Comparison of ENCODE assay signal across 16 mouse cellular contexts in genomic region chr3:69438773-69439514, GRCm38 (mm10).
DNase-seq lines count a peak whose midpoint lies in the region; ATAC-seq and TF ChIP-seq lines count a peak whose summit lies in the region.
"Had no signal": no experiment of that assay in that cellular context is flagged by ENCODE, and none has a peak within 500 bp of the region (broad histone marks: within the 10 kb centered on the region; RNA-seq: fewer than 3 reads in every experiment).

No protein-coding gene starts in this region.

- H3K79me2 ChIP-seq in myocyte (ENCODE audit: control insufficient read depth, insufficient read depth), result no peaks in the 10 kb centered on the region

- H3K27ac ChIP-seq in heart, embryonic 10.5 days, result peak overlapping the region; percentile 69
- H3K27ac ChIP-seq: hindbrain, postnatal 0 days; neural tube, embryonic 13.5 days had no signal

- ATAC-seq in hematopoietic stem cell, adult 5-6 weeks (replicated peaks in 1 of 2; ENCODE audit: insufficient read depth in 1 of 2, low FRiP score in 2 of 2, low TSS enrichment in 1 of 2, low read depth in 1 of 2, poor library complexity in 2 of 2, severe bottlenecking in 2 of 2), result peak; percentile 85
- ATAC-seq in inflammation-experienced regulatory T-cells, adult 6 months, result no peak
- ATAC-seq: CD4-positive, CD25-positive, alpha-beta regulatory T cell, adult 4 months; hindbrain, postnatal 0 days; midbrain, embryonic 16.5 days had no signal

- H3K4me1 ChIP-seq in heart, embryonic 10.5 days, result 0 out of 2 replicates have a peak, but pooled peaks cover 4% of the 10 kb centered on the region

- H3K36me3 ChIP-seq in heart, embryonic 10.5 days, result no peaks in the 10 kb centered on the region
- no peaks in the 10 kb centered on the region for H3K36me3 ChIP-seq in myocyte (ENCODE audit: control insufficient read depth, insufficient read depth)
- H3K36me3 ChIP-seq: neural tube, embryonic 13.5 days had no signal

- H3K9me3 ChIP-seq in heart, embryonic 10.5 days, result no peaks in the 10 kb centered on the region
- H3K9me3 ChIP-seq: neural tube, embryonic 13.5 days had no signal

- no peak for DNase-seq in heart, embryonic 10.5 days (ENCODE audit: low spot score)
- DNase-seq in heart, postnatal 14 days, result no peak
- peak; percentile 34 to 35 for DNase-seq in left cerebral cortex, adult 18-20 months (ENCODE audit: low spot score in 2 of 2)
- DNase-seq in left cerebral cortex, postnatal 4 days, result no peak
- no peak for DNase-seq in kidney, postnatal 4 days
- DNase-seq: cerebellum, postnatal 10 days; gastrocnemius, postnatal 25 days; kidney, adult 9 months; lung, postnatal 4 days had no signal

- no peaks in the 10 kb centered on the region for H3K27me3 ChIP-seq in heart, embryonic 10.5 days (ENCODE audit: insufficient read depth, poor library complexity, severe bottlenecking)
- no peaks in the 10 kb centered on the region for H3K27me3 ChIP-seq in myocyte (ENCODE audit: control insufficient read depth, insufficient read depth, insufficient read length)
- H3K27me3 ChIP-seq: neural tube, embryonic 13.5 days had no signal

- 46% methylated on average over 12 of the region's 12 CpGs for WGBS in heart, embryonic 10.5 days

- no peak overlapping the region for H3K4me3 ChIP-seq in heart, embryonic 10.5 days
- H3K4me3 ChIP-seq in myocyte, result no peak overlapping the region
- H3K4me3 ChIP-seq: neural tube, embryonic 13.5 days had no signal

- no peak for TF ChIP-seq POLR2A in myocyte (IDR thresholded peaks at IDR 0.05; ENCODE audit: insufficient read length, low read depth)

- H3K4me2 ChIP-seq in myocyte (ENCODE audit: low read depth), result peak overlapping the region; percentile 79
- H3K4me2 ChIP-seq: neural tube, embryonic 13.5 days had no signal

- H3ac ChIP-seq in myocyte (ENCODE audit: control insufficient read depth, insufficient read length), result no peak overlapping the region

- intact Hi-C loops in heart, postnatal 14 days (cut with DNase I), result no loop called here
- intact Hi-C loops in left cerebral cortex, postnatal 4 days (cut with DNase I), result no loop called here

TF ChIP-seq in myocyte, 11 proteins besides CTCF, POLR2A, EP300 and RAD21:
- TF ChIP-seq TCF12 (IDR thresholded peaks at IDR 0.05; ENCODE audit: insufficient read depth, poor library complexity, severe bottlenecking) (no peak), SRF (IDR thresholded peaks at IDR 0.05; ENCODE audit: control insufficient read depth, insufficient read length, low read depth) (no peak), MYOD1 (IDR thresholded peaks at IDR 0.05; ENCODE audit: control insufficient read depth in 1 of 3, insufficient read length in 2 of 3, low read depth in 2 of 3) (no peak), REST (IDR thresholded peaks at IDR 0.05; ENCODE audit: insufficient read depth, insufficient read length) (no peak), CEBPB (IDR thresholded peaks at IDR 0.05; ENCODE audit: insufficient read depth, poor library complexity, severe bottlenecking) (no peak), POLR2AphosphoS2 (IDR thresholded peaks at IDR 0.05; ENCODE audit: insufficient read length, low read depth) (no peak), USF1 (IDR thresholded peaks at IDR 0.05; ENCODE audit: low read depth) (no peak), MYOG (IDR thresholded peaks at IDR 0.05; ENCODE audit: control insufficient read depth in 1 of 3, insufficient read depth in 1 of 3, insufficient read length in 2 of 3, low read depth in 2 of 3) (no peak)

Comparison
In these comparisons a context has a peak if more than half of its experiments do, and no peak if none do; other contexts are left out.
1. DNase-seq: peak in left cerebral cortex, adult 18-20 months (2 of 2); none in heart, embryonic 10.5 days (single experiment), heart, postnatal 14 days (0 of 2), left cerebral cortex, postnatal 4 days (single experiment) and kidney, postnatal 4 days (0 of 2).